Mouse (Mus musculus) lung, embryonic 14.5 days (tissue): ENCODE results near the gene Rpl23. TPM values are rescaled to one million over a fixed set of nuclear protein-coding genes. Genes with fewer than 3 reads are reported as not detected.

Source experiments
- ATAC-seq: fragments of 200-750 bp; cut with Nextera tagmentation; 2 replicates; pipeline ENCODE4 v1.8.0; 2017; ENCODE audit warnings: mild to moderate bottlenecking, moderate TSS enrichment, moderate library complexity; ENCODE audit not compliant: insufficient read depth
- DNase-seq: peaks from one replicate; pipeline ENCODE4 v3.0.0-alpha.2; 2015
- H3K27ac ChIP-seq: fragments of 300-500 bp; sonication (generic); 2 replicates; pipeline ENCODE4 v1.5.1; 2014; ENCODE audit warnings: low read depth, mild to moderate bottlenecking, moderate library complexity
- H3K27me3 ChIP-seq: fragments of 300-500 bp; sonication (generic); 2 replicates; pipeline ENCODE4 v1.6.1; 2014; ENCODE audit warnings: low read length, control low read depth; ENCODE audit not compliant: insufficient read depth
- H3K36me3 ChIP-seq: fragments of 300-500 bp; sonication (generic); 2 replicates; pipeline ENCODE4 v1.6.1; 2014; ENCODE audit warnings: control low read depth; ENCODE audit not compliant: insufficient read depth
- H3K4me1 ChIP-seq: fragments of 300-500 bp; sonication (generic); 2 replicates; pipeline ENCODE4 v1.6.1; 2014; ENCODE audit warnings: antibody characterized with exemption, control low read depth; ENCODE audit not compliant: insufficient read depth
- H3K4me2 ChIP-seq: fragments of 300-500 bp; sonication (generic); 2 replicates; pipeline ENCODE4 v1.6.1; 2014; ENCODE audit warnings: mild to moderate bottlenecking
- H3K4me3 ChIP-seq: fragments of 300-500 bp; sonication (generic); 2 replicates; pipeline ENCODE4 v1.5.1; 2014; ENCODE audit warnings: low read depth, low read length
- H3K9ac ChIP-seq: fragments of 300-500 bp; sonication (generic); 2 replicates; pipeline ENCODE4 v1.6.1; 2014
- H3K9me3 ChIP-seq: fragments of 300-500 bp; sonication (generic); 2 replicates; pipeline ENCODE4 v1.6.1; 2016; ENCODE audit warnings: low read depth, low read length, control low read depth
- CTCF ChIP-seq: IDR thresholded peaks from 2 replicates; pipeline ENCODE4 v1.5.1; 2016; ENCODE audit warnings: antibody characterized with exemption, low read depth
- WGBS: fragments of 180-500 bp; shearing (Covaris S2); extraction: QIAGEN DNeasy Blood & Tissue Kit; methylation state at CpG from one replicate; pipeline ENCODE4 v1.1.7; 2014; 5-methylcytosine and 5-hydroxymethylcytosine counted together
- polyA plus RNA-seq: library from polyadenylated mRNA; unstranded; fragments of >200 nt; fragmentation: Nextera tagmentation; extraction: Ambion mirVana; gene quantifications from 2 replicates; pipeline ENCODE4 v1.2.1, GENCODE M21; 2014

The Rpl23 gene
- polyA plus RNA-seq, 1 experiment from 2014 or later, result 663 TPM

- H3K4me2 ChIP-seq, result peak within 1 kb of the TSS; percentile 82
- H3K4me3 ChIP-seq, result peak within 1 kb of the TSS; percentile 90
- no peaks in the 10 kb centered on the region for H3K27me3 ChIP-seq
- H3K9me3 ChIP-seq, result no peaks in the 10 kb centered on the region
- under 1% methylated on average over 38 of the region's 38 CpGs for WGBS
- peaks cover 8% of the 10 kb centered on the region for H3K4me1 ChIP-seq
- ATAC-seq, result peak; percentile 95
- H3K36me3 ChIP-seq, result peaks cover 22% of the 10 kb centered on the region
- H3K27ac ChIP-seq, result peak within 1 kb of the TSS; percentile 96
- peak within 1 kb of the TSS; percentile 87 for H3K9ac ChIP-seq
- no peak for TF ChIP-seq CTCF
- peak; percentile 99 for DNase-seq
Observed at GRCm38 (mm10) chr11:97766154-97766881, 15.9 kb downstream of the Rpl23 start, which contains the start of gene Cwc25. Gene Cwc25 (minus strand): TSS chr11:97766556.

GRCm38 (mm10) chr11:97761638-97762037 lies 20.6 kb downstream of the Rpl23 start:
- H3K4me1 ChIP-seq, result peaks cover 3% of the 10 kb centered on the region; the same call in 1 of the 2 replicates
- DNase-seq (no peak), ATAC-seq (no peak)
- H3K4me2 ChIP-seq, result no peak overlapping the region
- TF ChIP-seq CTCF, result peak; percentile 19; the same call in 1 of the 2 replicates
- peaks cover 39% of the 10 kb centered on the region for H3K36me3 ChIP-seq
- H3K27ac ChIP-seq, result no peak overlapping the region
- no peak overlapping the region for H3K4me3 ChIP-seq
- H3K9me3 ChIP-seq, result no peaks in the 10 kb centered on the region
- no peak overlapping the region for H3K9ac ChIP-seq
- H3K27me3 ChIP-seq, result no peaks in the 10 kb centered on the region

GRCm38 (mm10) chr11:97758942-97759341 lies 23.3 kb downstream of the Rpl23 start:
- Histone ChIP-seq H3K4me3 (no peak overlapping the region), H3K9ac (no peak overlapping the region), H3K36me3 (peaks cover 62% of the 10 kb centered on the region), H3K27me3 (no peaks in the 10 kb centered on the region), H3K9me3 (no peaks in the 10 kb centered on the region), H3K4me2 (no peak overlapping the region), H3K27ac (no peak overlapping the region), H3K4me1 (no peaks in the 10 kb centered on the region)
- TF ChIP-seq CTCF, result no peak
- no peak for DNase-seq
- 71% methylated on average over 6 of the region's 6 CpGs for WGBS
- no peak for ATAC-seq

GRCm38 (mm10) chr11:97758125-97758524 lies 24.1 kb downstream of the Rpl23 start:
- no peak for TF ChIP-seq CTCF
- Histone ChIP-seq H3K27ac (no peak overlapping the region), H3K9me3 (no peaks in the 10 kb centered on the region), H3K4me3 (no peak overlapping the region), H3K4me2 (no peak overlapping the region), H3K4me1 (no peaks in the 10 kb centered on the region), H3K27me3 (no peaks in the 10 kb centered on the region), H3K9ac (no peak overlapping the region), H3K36me3 (peaks cover 65% of the 10 kb centered on the region)
- ATAC-seq, result no peak
- DNase-seq, result no peak
- 88% methylated on average over 1 of the region's 1 CpGs for WGBS

GRCm38 (mm10) chr11:97753277-97753676 lies 29.0 kb downstream of the Rpl23 start:
- Histone ChIP-seq H3K9ac (no peak overlapping the region), H3K27me3 (no peaks in the 10 kb centered on the region), H3K4me3 (no peak overlapping the region), H3K4me1 (no peaks in the 10 kb centered on the region), H3K27ac (no peak overlapping the region), H3K4me2 (no peak overlapping the region), H3K36me3 (peaks cover 85% of the 10 kb centered on the region), H3K9me3 (no peaks in the 10 kb centered on the region)
- no peak for ATAC-seq
- WGBS, result 88% methylated on average over 8 of the region's 8 CpGs
- DNase-seq, result no peak
- no peak for TF ChIP-seq CTCF

GRCm38 (mm10) chr11:97748496-97748895 lies 33.7 kb downstream of the Rpl23 start:
- ATAC-seq (no peak), DNase-seq (no peak)
- no peak for TF ChIP-seq CTCF
- no peak overlapping the region for H3K9ac ChIP-seq
- H3K4me2 ChIP-seq, result no peak overlapping the region
- H3K4me1 ChIP-seq, result no peaks in the 10 kb centered on the region
- 86% methylated on average over 5 of the region's 5 CpGs for WGBS
- no peak overlapping the region for H3K4me3 ChIP-seq
- no peak overlapping the region for H3K27ac ChIP-seq
- peaks cover 72% of the 10 kb centered on the region for H3K36me3 ChIP-seq
- H3K27me3 ChIP-seq, result no peaks in the 10 kb centered on the region
- H3K9me3 ChIP-seq, result no peaks in the 10 kb centered on the region

- DNase-seq, result no peak
- ATAC-seq, result no peak
- no peaks in the 10 kb centered on the region for H3K9me3 ChIP-seq
- 84% methylated on average over 8 of the region's 8 CpGs for WGBS
- H3K36me3 ChIP-seq, result peaks cover 64% of the 10 kb centered on the region
- H3K9ac ChIP-seq, result no peak overlapping the region
- no peaks in the 10 kb centered on the region for H3K27me3 ChIP-seq
- no peak for TF ChIP-seq CTCF
- no peak overlapping the region for H3K4me3 ChIP-seq
- peaks cover 6% of the 10 kb centered on the region; the same call in 1 of the 2 replicates for H3K4me1 ChIP-seq
- H3K27ac ChIP-seq, result no peak overlapping the region
- no peak overlapping the region for H3K4me2 ChIP-seq
Observed at GRCm38 (mm10) chr11:97747773-97748172, 34.5 kb downstream of the Rpl23 start.
